Mouse (Mus musculus): Measurements from ENCODE around the gene Sbk2. TPM values are rescaled to one million over a fixed set of nuclear protein-coding genes. Genes with fewer than 3 reads are reported as not detected.

The Sbk2 gene
- total RNA-seq, 1 experiment from 2014 or later: not detected

DNA sequence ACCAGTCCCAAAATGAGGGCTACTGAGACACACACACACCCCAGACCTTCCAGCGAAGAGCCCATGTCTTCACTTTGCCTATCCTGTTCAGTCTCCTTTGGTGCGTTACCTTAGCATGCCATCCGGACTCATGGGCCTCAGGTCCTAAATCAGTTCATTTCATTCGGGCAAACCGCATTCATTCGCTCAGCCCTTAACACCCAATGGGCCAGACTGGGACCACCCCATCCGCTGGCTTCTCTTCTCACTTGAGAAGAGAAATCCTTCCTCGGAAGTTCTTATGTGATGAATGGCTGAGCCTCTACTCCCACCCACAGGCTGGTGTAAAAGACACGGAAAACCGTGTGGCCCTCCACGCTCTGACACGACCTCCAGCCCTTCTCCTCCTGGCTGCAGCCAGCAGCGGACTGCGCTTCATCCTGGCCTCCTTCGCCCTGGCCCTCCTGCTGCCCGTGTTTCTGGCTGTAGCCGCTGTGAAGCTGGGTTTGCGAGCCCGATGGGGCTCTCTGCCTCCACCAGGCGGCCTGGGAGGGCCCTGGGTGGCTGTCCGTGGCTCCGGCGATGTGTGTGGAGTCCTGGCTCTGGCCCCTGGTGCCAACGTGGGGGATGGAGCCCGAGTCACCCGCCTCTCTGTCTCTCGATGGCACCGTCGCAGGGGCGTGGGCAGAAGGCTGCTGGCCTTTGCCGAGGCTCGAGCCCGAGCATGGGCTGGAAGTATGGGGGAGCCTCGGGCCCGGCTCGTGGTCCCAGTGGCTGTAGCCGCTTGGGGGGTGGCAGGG is 40.4 kb downstream of the Sbk2 start:
- ATAC-seq (replicated peaks; ENCODE audit: low read depth, poor library complexity, severe bottlenecking): peak; percentile 54

DNA sequence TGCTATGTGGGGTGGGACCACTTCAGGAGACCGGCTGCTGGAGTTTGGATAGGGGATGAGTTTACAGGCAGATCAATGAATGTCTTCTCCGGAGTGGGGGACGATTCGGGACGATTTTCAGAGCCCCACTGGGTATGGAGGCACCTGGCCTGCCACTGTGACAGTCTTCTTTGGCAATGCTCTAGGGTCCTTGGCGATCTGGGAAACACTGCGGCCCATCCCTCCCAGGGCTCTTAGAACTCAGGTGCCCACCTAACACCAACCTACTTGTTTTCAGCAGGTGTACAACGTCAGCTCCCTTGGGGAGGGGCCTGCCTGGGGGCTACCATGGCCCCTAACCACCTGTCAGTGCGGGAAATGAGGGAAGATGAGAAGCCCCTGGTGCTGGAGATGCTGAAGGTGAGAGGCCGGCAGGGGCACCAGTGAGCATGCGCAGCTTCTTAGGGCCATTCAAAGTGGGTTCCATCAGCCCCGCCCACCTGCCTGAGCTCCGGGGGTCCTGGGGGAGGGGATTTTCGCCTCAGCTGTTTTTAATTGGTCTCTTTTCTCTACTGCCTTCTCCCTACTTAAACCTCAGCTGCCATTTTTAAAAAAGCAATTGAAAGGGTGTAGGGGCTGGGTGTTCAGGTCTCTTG is 41.2 kb downstream of the Sbk2 start:
- no peak for ATAC-seq (replicated peaks; ENCODE audit: low read depth, poor library complexity, severe bottlenecking)

DNA sequence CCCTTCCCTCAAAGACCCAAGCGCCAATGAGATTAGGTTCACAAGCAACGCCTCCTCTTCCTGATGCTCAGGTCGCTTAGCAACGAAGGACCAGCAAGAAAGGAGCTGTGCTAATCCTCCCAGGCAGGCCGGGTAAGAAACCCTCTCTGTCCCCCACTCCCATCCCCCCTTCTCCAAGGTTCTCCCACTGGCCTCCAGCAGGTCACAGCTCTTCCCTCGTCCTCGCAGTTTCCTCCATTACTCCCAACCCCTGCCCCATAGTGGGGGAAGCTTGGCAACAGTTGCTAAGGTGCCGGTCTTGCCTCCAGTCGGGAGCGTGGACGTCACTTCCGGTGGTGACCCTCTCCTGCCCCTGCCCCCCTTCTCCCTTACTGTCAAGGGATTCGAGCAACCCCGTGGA is 41.7 kb downstream of the Sbk2 start:
- ATAC-seq (replicated peaks; ENCODE audit: low read depth, poor library complexity, severe bottlenecking): peak; percentile 36

DNA sequence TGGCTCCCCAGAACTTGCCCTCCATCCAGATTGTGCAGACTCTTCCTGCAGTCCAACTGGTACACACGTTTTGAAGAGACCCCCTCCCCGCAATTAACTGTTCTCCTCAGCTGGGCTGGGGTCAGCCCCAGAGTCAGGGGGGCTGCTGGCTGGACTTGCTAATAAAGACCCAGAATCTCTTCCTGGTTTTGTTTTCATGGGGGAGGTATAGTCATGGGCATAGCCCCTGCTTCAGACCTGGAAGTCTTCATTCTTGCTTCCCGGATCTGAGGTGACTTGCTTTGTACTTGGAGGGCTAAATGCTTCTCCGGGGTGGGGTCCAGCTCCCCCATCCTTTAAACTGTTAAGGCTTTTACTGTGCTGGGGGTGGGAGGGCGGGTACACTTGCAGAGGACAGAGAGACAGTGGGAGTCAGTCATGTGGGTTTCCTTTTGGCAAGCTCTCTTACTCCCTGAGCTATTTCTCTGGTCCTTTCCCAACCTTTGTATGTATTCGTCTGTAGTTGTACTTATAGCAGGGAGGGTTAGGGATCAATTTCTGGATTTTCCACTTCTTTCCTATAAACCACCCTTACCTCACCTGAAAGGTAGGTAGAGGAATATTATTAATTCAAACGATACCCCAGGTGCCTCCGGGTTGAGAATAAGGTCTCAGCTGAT is 42.3 kb downstream of the Sbk2 start, which contains the start of gene Nat14:
Gene Nat14, plus strand, starts transcription at position 205 of the 659 bp plus-strand sequence.
- ATAC-seq (replicated peaks; ENCODE audit: low read depth, poor library complexity, severe bottlenecking): no peak

DNA sequence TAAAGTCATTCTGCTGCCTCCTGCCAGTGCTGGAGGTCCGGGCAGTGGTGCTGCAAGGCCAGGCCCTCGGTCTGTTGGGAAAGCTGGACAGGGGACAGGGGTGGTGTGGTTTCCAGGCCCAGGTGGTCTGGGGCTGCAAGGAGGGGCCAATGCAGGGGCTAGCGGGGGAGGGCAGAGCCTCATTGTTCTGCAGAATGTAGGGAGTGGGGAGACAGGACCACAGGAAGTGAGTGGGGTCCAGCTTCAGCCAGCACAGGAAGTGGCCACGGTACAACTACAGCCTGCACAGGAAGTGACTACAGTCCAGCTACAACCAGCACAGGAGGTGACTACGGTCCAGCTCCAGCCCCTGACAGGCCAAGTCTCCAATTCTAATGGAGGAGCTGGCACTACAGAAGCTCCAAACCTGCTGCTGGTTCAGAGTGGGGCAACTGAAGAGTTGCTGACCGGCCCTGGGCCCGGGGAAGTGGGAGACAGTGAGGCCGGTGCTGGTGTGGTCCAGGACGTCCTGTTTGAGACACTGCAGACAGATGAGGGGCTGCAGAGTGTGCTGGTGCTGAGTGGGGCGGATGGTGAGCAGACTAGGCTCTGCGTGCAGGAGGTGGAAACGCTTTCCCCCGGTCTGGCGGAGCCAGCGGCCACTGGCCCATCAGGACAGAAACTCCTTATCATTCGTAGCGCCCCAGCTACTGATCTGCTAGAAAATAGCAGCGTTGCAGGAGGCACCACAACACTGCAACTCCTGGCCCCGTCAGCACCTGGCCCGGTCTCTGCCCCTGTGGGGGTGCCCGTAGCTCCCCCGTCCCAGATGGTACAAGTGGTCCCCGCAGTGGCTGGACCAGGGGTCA is 43.0 kb downstream of the Sbk2 start:
- no peak for ATAC-seq (replicated peaks; ENCODE audit: low read depth, poor library complexity, severe bottlenecking)

DNA sequence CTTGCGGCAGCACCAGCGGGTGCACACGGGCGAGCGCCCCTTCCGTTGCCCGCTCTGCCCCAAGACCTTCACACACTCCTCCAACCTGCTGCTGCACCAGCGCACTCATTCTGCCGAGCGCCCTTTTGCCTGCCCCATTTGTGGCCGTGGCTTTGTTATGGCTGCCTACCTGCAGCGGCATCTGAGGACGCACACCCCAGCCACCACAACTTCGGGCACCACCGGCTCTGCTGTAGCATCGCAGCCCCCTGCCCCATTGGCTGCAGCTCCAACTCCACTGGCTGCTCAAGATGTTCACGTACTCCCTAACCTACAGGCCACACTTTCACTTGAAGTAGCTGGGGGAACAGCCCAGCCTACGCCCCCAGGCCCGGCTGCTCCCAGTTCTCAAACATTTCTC is 43.7 kb downstream of the Sbk2 start:
- ATAC-seq (replicated peaks; ENCODE audit: low read depth, poor library complexity, severe bottlenecking): no peak

DNA sequence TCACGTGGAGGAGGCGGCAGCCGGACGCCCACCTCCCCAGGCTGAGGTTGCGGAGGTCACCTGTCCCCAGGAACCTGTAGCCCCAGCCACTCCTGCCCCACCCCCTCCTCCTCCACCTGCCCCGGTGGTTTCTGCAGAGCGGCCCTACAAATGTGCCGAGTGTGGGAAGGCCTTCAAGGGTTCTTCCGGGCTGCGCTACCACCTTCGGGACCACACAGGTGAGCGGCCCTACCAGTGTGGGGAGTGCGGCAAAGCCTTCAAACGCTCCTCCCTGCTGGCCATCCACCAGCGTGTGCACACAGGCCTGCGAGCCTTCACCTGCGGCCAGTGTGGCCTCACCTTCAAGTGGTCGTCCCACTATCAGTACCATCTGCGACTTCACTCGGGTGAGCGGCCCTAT is 44.2 kb downstream of the Sbk2 start:
- ATAC-seq (replicated peaks; ENCODE audit: low read depth, poor library complexity, severe bottlenecking): no peak

DNA sequence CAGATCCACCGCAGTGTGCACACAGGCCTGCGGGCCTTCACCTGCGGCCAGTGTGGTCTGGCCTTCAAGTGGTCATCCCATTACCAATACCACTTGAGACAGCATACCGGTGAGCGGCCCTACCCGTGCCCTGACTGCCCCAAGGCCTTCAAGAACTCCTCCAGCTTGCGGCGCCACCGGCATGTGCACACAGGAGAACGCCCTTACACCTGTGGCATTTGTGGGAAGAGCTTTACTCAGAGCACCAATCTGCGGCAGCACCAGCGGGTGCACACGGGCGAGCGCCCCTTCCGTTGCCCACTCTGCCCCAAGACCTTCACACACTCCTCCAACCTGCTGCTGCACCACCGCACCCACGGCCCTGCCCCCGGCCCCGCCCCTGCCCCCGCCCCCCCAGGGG is 45.1 kb downstream of the Sbk2 start:
- ATAC-seq (replicated peaks; ENCODE audit: low read depth, poor library complexity, severe bottlenecking): no peak

DNA sequence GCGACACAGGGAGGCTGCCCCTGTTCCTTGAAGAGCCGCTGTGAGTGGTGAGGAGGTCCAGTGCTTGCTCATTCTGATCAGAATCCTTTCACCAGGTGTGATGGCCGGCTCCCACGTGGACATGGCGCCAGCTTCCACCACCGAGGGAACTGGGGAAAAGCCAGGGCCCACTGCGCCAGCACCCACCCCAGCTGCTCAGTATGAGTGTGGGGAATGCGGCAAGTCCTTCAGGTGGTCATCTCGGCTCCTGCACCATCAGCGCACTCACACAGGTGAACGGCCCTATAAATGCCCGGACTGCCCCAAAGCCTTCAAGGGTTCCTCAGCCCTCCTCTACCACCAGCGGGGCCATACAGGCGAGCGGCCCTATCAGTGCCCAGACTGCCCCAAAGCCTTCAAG is 45.5 kb downstream of the Sbk2 start:
- ATAC-seq (replicated peaks; ENCODE audit: low read depth, poor library complexity, severe bottlenecking): no peak

DNA sequence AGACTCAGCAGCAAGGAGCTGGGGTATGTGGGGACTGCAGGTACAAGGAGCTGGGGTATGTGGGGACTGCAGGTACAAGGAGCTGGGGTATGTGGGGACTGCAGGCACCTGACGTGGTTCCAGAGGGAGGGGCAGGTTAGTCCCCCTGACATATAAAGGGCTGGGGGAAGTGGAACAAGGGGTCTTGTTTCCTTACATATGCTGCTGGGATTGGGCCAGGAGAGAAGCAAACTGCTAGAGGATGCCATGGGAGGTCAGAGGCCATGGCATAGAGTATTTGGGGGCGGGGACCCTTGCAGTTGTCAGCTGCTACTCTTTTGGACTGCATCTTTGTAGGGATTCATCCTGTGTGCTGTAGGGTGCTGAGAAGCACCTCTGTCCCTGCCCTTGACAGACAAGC is 46.7 kb downstream of the Sbk2 start:
- ATAC-seq (replicated peaks; ENCODE audit: low read depth, poor library complexity, severe bottlenecking): no peak

DNA sequence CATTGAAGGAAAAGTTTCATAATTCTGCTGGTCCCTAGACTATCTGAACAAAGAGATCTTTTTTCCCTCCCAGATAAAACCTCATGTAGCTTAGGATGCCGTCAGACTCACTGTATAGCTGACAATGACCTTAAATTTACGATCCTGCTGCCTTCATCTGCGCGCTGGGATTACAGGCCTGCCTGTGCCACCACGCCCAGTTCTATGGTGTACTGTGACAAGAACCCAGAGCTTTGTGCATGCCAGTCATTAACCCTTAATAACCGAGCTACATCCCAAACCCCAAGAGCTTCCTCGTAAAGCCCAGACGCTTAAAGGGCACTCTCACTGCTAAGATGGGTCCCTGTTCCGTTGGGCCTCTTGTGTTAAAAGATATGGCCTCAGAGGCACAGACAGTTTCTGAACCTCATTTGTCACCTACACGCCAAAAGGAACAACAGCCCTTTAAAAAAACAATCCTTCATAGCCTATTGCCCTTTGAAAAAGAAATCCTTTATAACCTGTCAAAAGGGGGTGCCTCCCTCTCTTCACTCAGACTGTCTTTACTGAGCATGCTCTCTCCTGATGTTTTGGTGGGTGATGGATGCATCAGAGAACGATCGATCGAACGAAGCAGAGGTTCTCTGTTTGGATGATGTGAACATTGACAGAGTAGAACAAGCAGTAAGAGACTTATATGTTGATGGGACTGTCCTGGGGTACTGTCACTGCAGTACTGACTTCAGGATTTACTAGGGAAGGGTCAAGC is 48.4 kb downstream of the Sbk2 start:
- peak; percentile 52 for ATAC-seq (replicated peaks; ENCODE audit: low read depth, poor library complexity, severe bottlenecking)

DNA sequence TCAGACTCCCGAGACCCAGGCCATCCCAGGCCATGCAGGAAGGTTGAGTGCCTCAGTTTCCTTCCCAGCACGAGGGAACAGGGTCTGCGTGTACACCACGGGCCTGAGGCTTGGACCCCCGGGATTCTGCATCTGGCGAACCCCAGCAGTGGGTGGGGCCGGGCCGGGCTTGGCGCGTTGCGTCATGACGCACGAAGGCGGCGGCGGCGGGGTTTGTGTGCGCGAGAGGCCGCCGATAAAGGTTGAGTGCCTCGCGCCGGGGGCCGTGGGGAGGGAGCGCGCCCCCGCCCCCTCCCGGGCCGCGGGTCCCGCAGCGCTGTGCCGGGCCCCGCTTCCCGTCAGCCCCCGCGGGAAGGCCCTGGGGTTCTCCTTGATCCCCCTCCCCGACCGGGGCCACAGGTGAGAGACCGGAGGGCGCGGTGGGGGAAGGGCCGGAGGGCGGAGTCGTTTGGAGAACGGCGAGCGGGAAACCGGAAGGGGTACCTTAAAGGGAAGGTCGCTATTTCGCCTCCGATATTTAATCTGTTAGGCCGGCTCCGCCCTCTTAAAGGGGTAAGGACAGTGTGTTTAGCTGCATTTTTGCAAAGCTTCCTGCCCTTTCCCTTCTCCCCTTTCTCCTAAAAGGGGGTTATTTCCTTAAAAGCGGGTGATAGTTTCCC is 49.1 kb downstream of the Sbk2 start, which contains the start of gene Zfp628:
Gene Zfp628, plus strand, starts transcription at position 211 of the 659 bp plus-strand sequence.
- peak; percentile 86 for ATAC-seq (replicated peaks; ENCODE audit: low read depth, poor library complexity, severe bottlenecking)

DNA sequence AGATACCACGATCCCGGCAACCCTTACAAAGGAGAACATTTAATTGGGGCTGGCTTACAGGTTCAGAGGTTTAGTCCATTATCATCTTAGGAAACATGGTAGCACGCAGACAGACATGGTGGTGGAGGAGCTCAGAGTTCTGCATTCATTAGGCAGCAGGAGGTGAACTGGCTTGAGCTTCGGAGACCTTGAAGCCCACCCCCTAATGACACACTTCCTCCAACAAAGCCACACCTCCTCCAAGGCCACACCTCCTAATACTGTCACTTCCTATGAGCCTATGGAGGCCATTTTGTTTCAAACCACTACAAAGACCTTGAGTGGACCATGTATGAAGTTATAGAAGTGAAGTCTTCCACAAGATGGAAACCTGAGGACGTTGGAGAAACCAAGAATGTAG is 52.0 kb downstream of the Sbk2 start:
- ATAC-seq (replicated peaks; ENCODE audit: low read depth, poor library complexity, severe bottlenecking): no peak

DNA sequence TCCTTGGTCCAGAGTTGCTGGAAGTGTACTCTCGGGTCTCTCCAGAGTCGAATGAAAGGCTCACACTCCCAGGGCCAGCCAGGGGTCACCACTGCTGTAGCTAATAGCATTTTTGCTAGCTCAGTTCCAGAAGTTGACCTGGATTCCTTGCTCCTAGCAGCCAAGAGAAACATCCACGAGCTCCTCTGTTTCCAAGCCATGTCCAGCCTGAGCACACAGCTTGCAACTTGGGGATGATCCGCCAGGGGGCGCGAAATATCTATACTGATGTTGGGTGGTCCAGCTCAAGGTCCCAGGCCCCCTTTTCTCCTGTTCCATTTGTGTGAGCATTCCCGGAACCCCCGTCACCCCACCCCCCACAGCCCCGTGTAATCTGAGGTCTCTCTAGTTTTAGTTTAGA is 52.6 kb downstream of the Sbk2 start:
- ATAC-seq (replicated peaks; ENCODE audit: low read depth, poor library complexity, severe bottlenecking): no peak

DNA sequence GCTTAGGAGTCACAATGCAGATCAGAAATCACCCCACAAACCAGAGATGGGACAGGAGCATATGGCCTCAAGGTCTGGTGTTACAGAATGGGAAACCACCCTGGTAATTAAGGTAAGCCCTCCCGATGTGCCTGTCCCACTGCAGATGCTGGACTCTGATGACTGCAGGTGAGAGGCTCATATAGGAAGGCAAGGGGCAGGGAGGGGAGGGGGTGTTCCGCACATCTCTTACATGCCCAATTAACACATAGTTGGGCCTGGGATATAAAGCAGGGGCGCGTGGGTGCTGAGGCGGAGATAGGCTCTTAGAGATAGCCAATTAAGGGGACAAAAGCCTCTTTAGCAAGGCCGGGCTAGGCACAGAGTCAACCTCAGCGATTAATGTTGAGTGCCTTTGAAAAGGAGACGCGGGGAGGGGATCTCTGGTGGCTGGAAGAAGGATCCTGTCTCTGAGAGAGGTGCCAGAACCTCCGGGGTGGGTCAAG is 57.7 kb downstream of the Sbk2 start, which contains the start of gene Gm36210:
Gene Gm36210, minus strand, starts transcription at position 51 of the 485 bp plus-strand sequence.
- no peak for ATAC-seq (replicated peaks; ENCODE audit: low read depth, poor library complexity, severe bottlenecking)

DNA sequence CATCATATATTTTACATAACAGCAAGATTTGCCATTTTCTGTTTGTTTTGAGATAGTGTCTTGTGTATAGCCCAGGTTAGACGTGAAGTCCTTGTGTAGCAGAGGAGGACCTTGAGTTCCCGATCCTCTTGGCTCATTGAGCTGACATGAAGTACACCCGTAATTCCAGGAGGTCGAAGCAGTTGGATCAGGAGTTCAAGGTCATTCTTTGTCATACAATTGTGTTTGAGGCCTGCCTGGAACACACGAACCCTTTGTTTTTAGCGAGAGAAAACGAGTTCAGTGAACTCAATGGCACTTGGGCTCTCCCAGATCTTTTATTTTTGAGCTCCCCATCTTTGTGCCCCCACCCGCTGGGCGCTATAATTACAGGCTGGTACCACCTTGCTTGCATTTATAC is 61.8 kb downstream of the Sbk2 start:
- ATAC-seq (replicated peaks; ENCODE audit: low read depth, poor library complexity, severe bottlenecking): no peak

DNA sequence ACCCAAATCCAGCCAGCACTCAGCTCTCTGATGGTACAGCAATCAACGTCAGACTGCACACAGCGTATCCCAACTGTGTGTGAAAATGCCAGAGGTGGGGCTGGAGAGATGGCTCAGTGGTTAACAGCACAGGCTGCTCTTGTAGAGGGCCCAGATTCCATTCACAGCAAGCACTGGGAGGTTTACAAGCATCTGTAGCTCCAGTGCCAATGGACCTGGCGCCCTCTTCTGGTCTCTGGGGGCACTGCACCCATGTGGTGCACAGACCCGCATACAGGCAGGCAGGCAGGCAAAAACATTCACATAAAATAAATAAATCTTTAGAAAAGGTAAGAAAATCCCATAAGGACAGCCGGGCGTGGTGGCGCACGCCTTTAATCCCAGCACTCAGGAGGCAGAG is 63.0 kb downstream of the Sbk2 start:
- ATAC-seq (replicated peaks; ENCODE audit: low read depth, poor library complexity, severe bottlenecking): peak; percentile 55

DNA sequence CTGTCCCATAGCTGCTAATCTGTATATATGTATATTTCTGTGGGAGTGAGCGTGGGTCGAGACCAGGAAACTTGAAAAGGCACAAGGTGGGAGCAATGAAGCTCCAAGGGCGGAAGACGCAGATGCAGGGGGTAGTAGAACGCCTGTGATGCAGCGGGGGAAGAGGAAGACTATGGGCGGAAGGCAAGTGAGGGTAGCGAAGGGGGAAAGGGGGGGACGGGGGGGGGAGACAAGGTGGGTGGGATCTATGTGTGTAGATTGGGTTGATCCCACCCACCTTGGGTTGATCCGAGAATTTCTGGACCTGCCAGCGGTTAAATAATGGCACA is 63.7 kb downstream of the Sbk2 start:
- no peak for ATAC-seq (replicated peaks; ENCODE audit: low read depth, poor library complexity, severe bottlenecking)

All from common myeloid progenitor, adult 5-6 weeks (primary cell).